Mouse (Mus musculus): ENCODE data around the gene Twf2.

GRCm38 (mm10) chr9:106222994-106223393 is 20.1 kb downstream of the Twf2 start:
- TF ChIP-seq FOSL1 (IDR thresholded peaks at IDR 0.05; ENCODE audit: insufficient read depth, low read length, poor library complexity, severe bottlenecking) (no peak), CTCF (IDR thresholded peaks at IDR 0.05; ENCODE audit: control insufficient read depth, insufficient read depth, insufficient read length) (no peak)

All from C2C12 (cell line).